Comparison of ENCODE assay signal across 11 mouse cellular contexts in genomic region chr11:85837291-85837647, GRCm38 (mm10). TPM values are rescaled to one million over a fixed set of nuclear protein-coding genes. Genes with fewer than 3 reads are reported as not detected.
DNase-seq lines count a peak whose midpoint lies in the region; ATAC-seq and TF ChIP-seq lines count a peak whose summit lies in the region.
"Had no signal": no experiment of that assay in that cellular context is flagged by ENCODE, and none has a peak within 500 bp of the region (broad histone marks: within the 10 kb centered on the region; RNA-seq: fewer than 3 reads in every experiment).

No protein-coding gene starts in this region.

- 17% methylated on average over 18 of the region's 18 CpGs for WGBS in liver, adult 2 months
- WGBS in hindbrain, embryonic 13.5 days = 2% methylated on average over 18 of the region's 18 CpGs
- 1% methylated on average over 18 of the region's 18 CpGs for WGBS in neural tube, embryonic 14.5 days

- H3K9ac ChIP-seq in liver, adult 2 months (ENCODE audit: low read depth, low read length) = peak overlapping the region; percentile 53; the same call in 1 of the 2 replicates
- peak overlapping the region; percentile 65 for H3K9ac ChIP-seq in hindbrain, embryonic 13.5 days
- no peak overlapping the region for H3K9ac ChIP-seq in neural tube, embryonic 14.5 days (replicated peaks; ENCODE audit: low read depth, low read length)

- no peaks in the 10 kb centered on the region for H3K36me3 ChIP-seq in liver, adult 2 months (ENCODE audit: control insufficient read depth, insufficient read depth, low read length)
- H3K36me3 ChIP-seq in hindbrain, embryonic 13.5 days = no peaks in the 10 kb centered on the region
- H3K36me3 ChIP-seq in neural tube, embryonic 14.5 days (ENCODE audit: control insufficient read depth, insufficient read depth, low read length) = no peaks in the 10 kb centered on the region

- H3K4me2 ChIP-seq in hindbrain, embryonic 13.5 days = peak overlapping the region; percentile 37; the same call in 1 of the 2 replicates
- peak overlapping the region; percentile 24; the same call in 1 of the 2 replicates for H3K4me2 ChIP-seq in neural tube, embryonic 14.5 days (ENCODE audit: low read depth, low read length)

- DNase-seq in embryo, embryonic 11 days = peak; percentile 31
- no peak for DNase-seq in embryo, embryonic 10 days (ENCODE audit: low spot score)
- no peak for DNase-seq in liver, adult 2 months (ENCODE audit: extremely low read depth, low read depth, low spot score)
- DNase-seq in liver = no peak
- DNase-seq in adipocyte (ENCODE audit: low spot score) = no peak
- DNase-seq in right cerebral cortex, adult 2 months (ENCODE audit: low spot score in 2 of 2) = no peak

- no peaks in the 10 kb centered on the region for H3K79me2 ChIP-seq in liver, adult 2 months (ENCODE audit: control insufficient read depth, insufficient read depth, low read length)

- no peak for ATAC-seq in hindbrain, embryonic 13.5 days (ENCODE audit: low FRiP score)
- ATAC-seq in neural tube, embryonic 14.5 days (ENCODE audit: low read depth) = no peak

- H3K4me3 ChIP-seq in liver, adult 2 months (ENCODE audit: insufficient read depth, low read depth, low read length) = peak overlapping the region; percentile 3; the same call in 1 of the 2 replicates
- H3K4me3 ChIP-seq in hindbrain, embryonic 13.5 days = peak overlapping the region; percentile 32
- peak overlapping the region; percentile 16; the same call in 1 of the 2 replicates for H3K4me3 ChIP-seq in neural tube, embryonic 14.5 days (ENCODE audit: low read depth, low read length)

- no peak for TF ChIP-seq CTCF in liver, adult 2 months (IDR thresholded peaks at IDR 0.05; ENCODE audit: low read depth, low read length)

- peaks cover 40% of the 10 kb centered on the region for H3K27me3 ChIP-seq in liver, adult 2 months (ENCODE audit: control insufficient read depth, insufficient read depth, low read length)
- H3K27me3 ChIP-seq in hindbrain, embryonic 13.5 days = peaks cover 99% of the 10 kb centered on the region
- peaks cover 51% of the 10 kb centered on the region for H3K27me3 ChIP-seq in neural tube, embryonic 14.5 days (ENCODE audit: control insufficient read depth, insufficient read depth, low read length)

- no peaks in the 10 kb centered on the region for H3K4me1 ChIP-seq in liver, adult 2 months (ENCODE audit: control insufficient read depth, insufficient read depth, low read length)
- peaks cover 42% of the 10 kb centered on the region for H3K4me1 ChIP-seq in hindbrain, embryonic 13.5 days (replicated peaks)
- peaks cover 10% of the 10 kb centered on the region; the same call in 1 of the 2 replicates for H3K4me1 ChIP-seq in neural tube, embryonic 14.5 days (ENCODE audit: control insufficient read depth, insufficient read depth, low read length)

- no peaks in the 10 kb centered on the region for H3K9me3 ChIP-seq in hindbrain, embryonic 13.5 days
- H3K9me3 ChIP-seq in neural tube, embryonic 14.5 days (ENCODE audit: control insufficient read depth, low read length) = no peaks in the 10 kb centered on the region

- TF ChIP-seq POLR2A in liver, adult 2 months (IDR thresholded peaks at IDR 0.05; ENCODE audit: extremely low read depth, insufficient read depth, low read length) = no peak

- H3K27ac ChIP-seq in liver, adult 2 months (replicated peaks; ENCODE audit: insufficient read depth, low read depth, low read length) = no peak overlapping the region
- no peak overlapping the region for H3K27ac ChIP-seq in hindbrain, embryonic 13.5 days
- H3K27ac ChIP-seq in neural tube, embryonic 14.5 days (ENCODE audit: low read depth, low read length) = no peak overlapping the region
- H3K27ac ChIP-seq: macrophage had no signal

RNA-seq across cellular contexts. Expression of gene Tbx2, which starts 4.9 kb away (rescaled TPM):
- total RNA-seq in liver, adult 2 months (2014; rRNA removed) = 1.3 and 1.4 TPM in 2 replicates
- polyA plus RNA-seq in liver, adult 2 months (2012; rRNA removed) = 2.4 and 3.0 TPM in 2 replicates
- polyA plus RNA-seq in hindbrain, embryonic 13.5 days (2015; fragmentation: Nextera tagmentation; extraction: Ambion mirVana) = 1.6 and 1.7 TPM in 2 replicates
- 0.37 and 1.2 TPM in 2 replicates for polyA plus RNA-seq in neural tube, embryonic 14.5 days (2014; fragmentation: Nextera tagmentation; extraction: Ambion mirVana)
- polyA plus RNA-seq: macrophage had no signal

RNA-seq across cellular contexts. Expression of gene Gm11444, which starts 12.9 kb away (rescaled TPM):
- not detected in 2 replicates for total RNA-seq in liver, adult 2 months (2014; rRNA removed)
- not detected in 2 replicates for polyA plus RNA-seq in liver, adult 2 months (2012; rRNA removed)
- not detected in 2 replicates for polyA plus RNA-seq in hindbrain, embryonic 13.5 days (2015; fragmentation: Nextera tagmentation; extraction: Ambion mirVana)
- polyA plus RNA-seq in neural tube, embryonic 14.5 days (2014; fragmentation: Nextera tagmentation; extraction: Ambion mirVana) = not detected in 2 replicates
- total RNA-seq: adrenal gland, adult 18-20 months had no signal
- polyA plus RNA-seq: gonadal fat pad, adult 2 months; macrophage had no signal

RNA-seq across cellular contexts. Expression of gene Tbx4, which starts 49.0 kb away (rescaled TPM):
- total RNA-seq in liver, adult 2 months (2014; rRNA removed) = not detected in 2 replicates
- 0.02 TPM in 1 of 2 replicates, not detected in the other for polyA plus RNA-seq in liver, adult 2 months (2012; rRNA removed)
- 0.34 TPM in 2 replicates for polyA plus RNA-seq in hindbrain, embryonic 13.5 days (2015; fragmentation: Nextera tagmentation; extraction: Ambion mirVana)
- 0.20 and 0.28 TPM in 2 replicates for polyA plus RNA-seq in neural tube, embryonic 14.5 days (2014; fragmentation: Nextera tagmentation; extraction: Ambion mirVana)
- total RNA-seq: adrenal gland, adult 18-20 months had no signal
- polyA plus RNA-seq: macrophage had no signal
